Mouse (Mus musculus): ENCODE results near the gene Igf1r.

DNA sequence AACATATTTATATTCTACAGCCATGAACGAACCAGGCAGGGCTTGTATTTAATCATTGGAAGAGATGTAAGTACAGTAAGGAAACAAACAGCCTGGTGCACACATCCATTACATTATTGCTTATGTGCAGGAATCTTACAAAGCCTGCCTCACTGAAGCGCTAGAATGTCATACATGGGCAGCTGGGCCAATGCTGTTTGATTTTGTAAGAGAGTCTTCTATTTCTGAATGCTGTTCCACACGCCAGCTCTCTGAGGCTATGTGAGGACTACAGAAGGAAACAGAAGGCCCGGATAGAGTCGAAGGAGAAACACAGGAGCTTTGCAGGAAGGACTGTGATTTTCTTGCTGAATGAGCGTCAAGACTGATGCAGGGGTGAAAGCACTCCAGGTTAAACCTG is 136.2 kb downstream of the Igf1r start:
- TF ChIP-seq CTCF (IDR thresholded peaks at IDR 0.05; ENCODE audit: low read depth) (no peak), EP300 (IDR thresholded peaks at IDR 0.05; ENCODE audit: low read depth) (no peak)

Measured in liver, postnatal 0 days (tissue).